Mouse (Mus musculus): ENCODE results near the gene Timm50. TPM values are rescaled to one million over a fixed set of nuclear protein-coding genes. Genes with fewer than 3 reads are reported as not detected.

The Timm50 gene
- polyA plus RNA-seq, 1 experiment from 2014 or later = 205 TPM

DNA sequence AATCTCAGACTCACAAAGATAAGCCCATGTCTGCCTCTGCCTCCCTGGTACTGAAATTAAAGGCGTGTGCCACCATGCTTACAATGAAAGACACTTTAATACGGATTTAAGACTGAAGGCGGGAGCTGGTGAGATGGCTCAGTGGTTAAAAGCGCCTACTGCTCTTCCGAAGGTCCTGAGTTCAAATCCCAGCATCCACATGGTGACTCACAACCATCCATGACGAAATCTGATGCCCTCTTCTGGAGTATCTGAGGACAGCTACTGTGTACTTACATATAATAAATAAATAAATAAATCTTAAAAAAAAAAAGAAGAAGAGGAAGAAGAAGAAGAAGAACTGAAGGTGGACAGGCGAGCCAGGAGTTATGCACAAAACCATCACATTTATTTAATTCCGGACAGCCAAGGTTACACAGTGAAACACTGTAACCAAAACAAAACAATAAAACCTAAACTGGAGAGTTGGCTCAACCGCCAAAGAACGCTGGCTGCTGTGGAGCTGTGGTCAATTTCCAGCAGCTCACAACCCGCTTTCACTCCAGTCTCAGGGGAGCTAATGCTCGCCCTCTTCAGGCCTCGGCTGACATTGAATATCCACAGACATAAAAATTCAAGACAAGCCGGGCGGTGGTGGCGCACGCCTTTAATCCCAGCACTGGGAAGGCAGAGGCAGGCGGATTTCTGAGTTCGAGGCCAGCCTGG is 27.5 kb upstream of the Timm50 start:
- H3K9me3 ChIP-seq (ENCODE audit: control insufficient read depth, low read length) = no peaks in the 10 kb centered on the region
- peak overlapping the region; percentile 73 for H3K4me2 ChIP-seq (ENCODE audit: low read depth, severe bottlenecking)
- peak overlapping the region; percentile 98 for H3K4me3 ChIP-seq (ENCODE audit: low read depth, low read length)
- H3K27ac ChIP-seq (replicated peaks; ENCODE audit: low read depth, low read length) = peak overlapping the region; percentile 71; the same call in 1 of the 2 replicates
- DNase-seq (ENCODE audit: low spot score) (no peak), ATAC-seq (ENCODE audit: insufficient number of reproducible peaks, low FRiP score, low TSS enrichment, low read depth) (no peak; the same call in 1 of the 2 replicates)
- no peaks in the 10 kb centered on the region for H3K36me3 ChIP-seq (ENCODE audit: control insufficient read depth, insufficient read depth, low read length)
- peak overlapping the region; percentile 92 for H3K9ac ChIP-seq (ENCODE audit: low read length)
- no peaks in the 10 kb centered on the region for H3K27me3 ChIP-seq (ENCODE audit: control insufficient read depth, insufficient read depth, low read length)
- H3K4me1 ChIP-seq (ENCODE audit: control insufficient read depth, insufficient read depth, low read length) = no peaks in the 10 kb centered on the region; the same call in 1 of the 2 replicates
- 80% methylated on average over 19 of the region's 19 CpGs for WGBS

DNA sequence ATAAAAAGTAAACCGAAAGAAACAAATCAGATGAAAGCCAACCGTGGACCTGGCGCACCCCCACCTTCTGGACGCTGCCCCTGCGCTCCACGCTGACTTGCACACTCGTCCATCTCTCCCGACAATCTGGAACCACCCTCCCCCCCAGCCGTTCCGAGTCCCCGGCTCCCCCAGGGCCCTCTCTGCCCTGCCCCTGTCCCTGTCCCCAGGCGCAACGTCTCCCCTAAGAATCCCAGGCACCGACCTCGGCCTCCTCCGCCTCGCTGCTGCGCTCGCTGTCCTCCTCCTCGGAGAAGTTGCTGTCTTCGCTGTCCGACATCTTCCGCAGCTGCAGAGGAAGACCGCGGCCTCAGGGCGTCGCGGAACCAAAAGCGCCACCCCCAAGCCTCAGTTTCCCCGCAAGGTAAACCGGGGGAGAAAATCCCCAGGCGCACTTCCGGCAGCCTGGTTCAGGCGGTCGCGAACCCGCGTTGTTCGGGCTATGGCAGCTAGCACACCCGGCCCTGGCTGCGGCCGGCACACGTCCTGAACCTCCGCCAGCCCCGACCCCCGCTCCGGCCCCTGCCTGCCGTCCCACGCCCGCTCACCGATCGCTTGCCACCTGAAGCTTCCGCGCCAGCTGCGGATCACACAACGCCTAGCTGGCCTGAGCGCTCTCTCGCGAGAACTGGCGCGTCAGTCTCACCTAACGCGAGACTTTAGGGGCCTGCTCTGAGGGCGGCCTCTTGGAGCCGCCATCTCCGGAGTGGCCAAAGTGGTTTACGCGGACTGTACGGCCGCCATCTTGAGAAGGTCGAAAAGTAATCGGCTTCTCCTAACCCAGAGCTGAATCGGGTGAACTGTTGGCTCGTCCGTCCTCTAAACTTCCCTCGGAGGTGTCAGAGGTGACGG is 26.5 kb upstream of the Timm50 start, which contains the start of gene Supt5:
Supt5 (minus strand) TSS at position 639 of the 891 bp plus-strand sequence.
- peak within 1 kb of the TSS; percentile 98 for H3K4me3 ChIP-seq (ENCODE audit: low read depth, low read length)
- H3K9ac ChIP-seq (ENCODE audit: low read length) = peak within 1 kb of the TSS; percentile 92
- H3K4me1 ChIP-seq (ENCODE audit: control insufficient read depth, insufficient read depth, low read length) = no peaks in the 10 kb centered on the region; the same call in 1 of the 2 replicates
- ATAC-seq (ENCODE audit: insufficient number of reproducible peaks, low FRiP score, low TSS enrichment, low read depth) = peak; percentile 95
- whole genome bisulfite sequencing = under 1% methylated on average over 77 of the region's 77 CpGs
- peak; percentile 99 for DNase-seq (ENCODE audit: low spot score)
- no peaks in the 10 kb centered on the region for H3K9me3 ChIP-seq (ENCODE audit: control insufficient read depth, low read length)
- H3K27ac ChIP-seq (replicated peaks; ENCODE audit: low read depth, low read length) = peak within 1 kb of the TSS; percentile 77
- no peaks in the 10 kb centered on the region for H3K36me3 ChIP-seq (ENCODE audit: control insufficient read depth, insufficient read depth, low read length)
- peak within 1 kb of the TSS; percentile 73 for H3K4me2 ChIP-seq (ENCODE audit: low read depth, severe bottlenecking)
- H3K27me3 ChIP-seq (ENCODE audit: control insufficient read depth, insufficient read depth, low read length) = no peaks in the 10 kb centered on the region

DNA sequence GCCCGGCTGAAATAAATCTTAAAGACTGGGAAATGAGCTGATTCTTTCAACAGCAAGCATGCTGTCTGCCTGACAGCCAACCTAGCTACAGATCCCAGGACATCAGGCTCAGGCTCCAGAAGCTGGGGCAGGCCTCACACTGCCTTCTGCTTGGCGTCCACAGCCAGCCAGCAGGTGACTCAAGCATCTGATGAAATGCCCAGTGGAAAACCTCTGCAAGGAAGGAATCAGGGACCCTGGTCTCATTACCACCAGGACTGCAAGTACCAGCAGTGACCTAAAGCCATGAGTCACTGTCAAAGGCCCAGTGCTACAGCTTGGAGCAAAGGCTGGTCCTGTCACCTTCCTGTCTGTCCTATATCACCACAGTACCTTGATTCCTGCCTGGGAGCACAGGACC is 23.6 kb upstream of the Timm50 start:
- WGBS = 86% methylated on average over 2 of the region's 2 CpGs
- Histone ChIP-seq H3K36me3 (ENCODE audit: control insufficient read depth, insufficient read depth, low read length) (peaks cover 4% of the 10 kb centered on the region), H3K27me3 (ENCODE audit: control insufficient read depth, insufficient read depth, low read length) (no peaks in the 10 kb centered on the region), H3K9ac (ENCODE audit: low read length) (no peak overlapping the region), H3K9me3 (ENCODE audit: control insufficient read depth, low read length) (no peaks in the 10 kb centered on the region), H3K4me1 (ENCODE audit: control insufficient read depth, insufficient read depth, low read length) (no peaks in the 10 kb centered on the region), H3K4me3 (ENCODE audit: low read depth, low read length) (no peak overlapping the region), H3K27ac (replicated peaks; ENCODE audit: low read depth, low read length) (no peak overlapping the region), H3K4me2 (ENCODE audit: low read depth, severe bottlenecking) (no peak overlapping the region)
- ATAC-seq (ENCODE audit: insufficient number of reproducible peaks, low FRiP score, low TSS enrichment, low read depth) (no peak), DNase-seq (ENCODE audit: low spot score) (no peak)

DNA sequence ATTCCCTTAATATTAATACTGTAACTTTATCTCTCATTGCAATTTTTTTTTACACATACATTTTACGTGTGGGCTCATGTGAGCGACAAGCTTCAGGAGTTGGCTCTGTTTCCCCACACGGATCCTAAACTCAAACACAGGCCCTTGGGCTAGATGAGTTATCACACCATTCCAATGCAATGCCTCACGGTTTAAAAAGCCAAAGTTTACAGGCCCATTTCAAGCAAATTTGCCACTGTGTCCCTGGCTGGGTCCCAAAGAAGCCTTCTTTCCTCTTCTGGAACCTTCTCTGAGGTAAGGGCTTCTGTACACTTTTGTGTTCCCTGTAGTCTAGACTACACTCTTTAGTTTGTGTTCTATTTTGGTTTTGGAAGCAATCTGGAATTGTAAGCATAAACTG is 22.7 kb upstream of the Timm50 start:
- Histone ChIP-seq H3K36me3 (ENCODE audit: control insufficient read depth, insufficient read depth, low read length) (peaks cover 7% of the 10 kb centered on the region), H3K4me3 (ENCODE audit: low read depth, low read length) (no peak overlapping the region), H3K4me2 (ENCODE audit: low read depth, severe bottlenecking) (no peak overlapping the region), H3K27ac (replicated peaks; ENCODE audit: low read depth, low read length) (no peak overlapping the region), H3K9ac (ENCODE audit: low read length) (no peak overlapping the region), H3K27me3 (ENCODE audit: control insufficient read depth, insufficient read depth, low read length) (no peaks in the 10 kb centered on the region), H3K4me1 (ENCODE audit: control insufficient read depth, insufficient read depth, low read length) (no peaks in the 10 kb centered on the region), H3K9me3 (ENCODE audit: control insufficient read depth, low read length) (no peaks in the 10 kb centered on the region)
- no peak for ATAC-seq (ENCODE audit: insufficient number of reproducible peaks, low FRiP score, low TSS enrichment, low read depth)
- DNase-seq (ENCODE audit: low spot score) = no peak
- WGBS = 95% methylated on average over 4 of the region's 4 CpGs

DNA sequence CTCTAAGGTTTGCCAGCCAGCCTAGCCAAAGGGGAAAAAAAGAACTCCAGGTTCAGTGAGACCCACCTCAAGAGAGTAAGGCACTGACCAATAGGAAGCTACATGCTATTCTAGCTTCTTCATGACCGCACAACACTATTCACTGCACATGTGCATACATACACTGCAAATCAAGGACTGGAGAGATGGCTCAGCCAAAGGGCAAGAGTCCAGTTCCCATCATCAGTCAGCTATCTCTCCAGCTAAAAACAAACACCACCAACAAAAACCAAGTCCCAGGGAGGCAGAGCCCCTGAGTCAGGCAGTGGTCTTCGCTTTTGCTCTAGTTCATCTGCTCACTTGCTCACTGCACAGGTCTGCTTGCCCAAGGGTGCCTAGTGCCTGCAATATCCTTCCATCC is 16.4 kb upstream of the Timm50 start:
- no peaks in the 10 kb centered on the region for H3K27me3 ChIP-seq (ENCODE audit: control insufficient read depth, insufficient read depth, low read length)
- WGBS = 93% methylated on average over 2 of the region's 2 CpGs
- H3K4me1 ChIP-seq (ENCODE audit: control insufficient read depth, insufficient read depth, low read length) = no peaks in the 10 kb centered on the region
- no peak for ATAC-seq (ENCODE audit: insufficient number of reproducible peaks, low FRiP score, low TSS enrichment, low read depth)
- H3K36me3 ChIP-seq (ENCODE audit: control insufficient read depth, insufficient read depth, low read length) = peaks cover 30% of the 10 kb centered on the region
- DNase-seq (ENCODE audit: low spot score) = no peak
- H3K9me3 ChIP-seq (ENCODE audit: control insufficient read depth, low read length) = no peaks in the 10 kb centered on the region
- no peak overlapping the region for H3K4me2 ChIP-seq (ENCODE audit: low read depth, severe bottlenecking)
- no peak overlapping the region for H3K4me3 ChIP-seq (ENCODE audit: low read depth, low read length)
- no peak overlapping the region for H3K9ac ChIP-seq (ENCODE audit: low read length)
- H3K27ac ChIP-seq (replicated peaks; ENCODE audit: low read depth, low read length) = no peak overlapping the region

DNA sequence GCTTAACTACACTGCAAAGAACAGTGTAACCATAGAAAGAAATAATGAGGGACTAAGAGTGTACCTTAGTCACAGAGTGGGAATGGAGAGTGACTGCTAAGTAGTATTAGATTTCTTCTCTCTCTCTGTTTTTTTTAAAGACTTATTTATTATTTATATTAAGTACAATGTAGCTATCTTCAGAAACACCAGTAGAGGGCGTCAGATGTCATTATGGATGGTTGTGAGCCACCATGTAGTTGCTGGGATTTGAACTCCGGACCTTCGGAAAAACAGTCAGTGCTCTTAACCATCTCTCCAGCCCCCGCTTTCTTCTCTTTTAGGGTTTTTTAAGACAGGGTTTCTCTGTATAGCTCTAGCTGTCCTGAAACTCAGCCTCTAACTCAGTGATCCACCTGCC is 14.6 kb upstream of the Timm50 start:
- Histone ChIP-seq H3K4me3 (ENCODE audit: low read depth, low read length) (no peak overlapping the region), H3K36me3 (ENCODE audit: control insufficient read depth, insufficient read depth, low read length) (peaks cover 44% of the 10 kb centered on the region), H3K27me3 (ENCODE audit: control insufficient read depth, insufficient read depth, low read length) (no peaks in the 10 kb centered on the region), H3K9ac (ENCODE audit: low read length) (no peak overlapping the region), H3K27ac (replicated peaks; ENCODE audit: low read depth, low read length) (no peak overlapping the region), H3K4me1 (ENCODE audit: control insufficient read depth, insufficient read depth, low read length) (no peaks in the 10 kb centered on the region), H3K9me3 (ENCODE audit: control insufficient read depth, low read length) (no peaks in the 10 kb centered on the region), H3K4me2 (ENCODE audit: low read depth, severe bottlenecking) (no peak overlapping the region)
- WGBS = 82% methylated on average over 4 of the region's 4 CpGs
- DNase-seq (ENCODE audit: low spot score) (no peak), ATAC-seq (ENCODE audit: insufficient number of reproducible peaks, low FRiP score, low TSS enrichment, low read depth) (no peak)

DNA sequence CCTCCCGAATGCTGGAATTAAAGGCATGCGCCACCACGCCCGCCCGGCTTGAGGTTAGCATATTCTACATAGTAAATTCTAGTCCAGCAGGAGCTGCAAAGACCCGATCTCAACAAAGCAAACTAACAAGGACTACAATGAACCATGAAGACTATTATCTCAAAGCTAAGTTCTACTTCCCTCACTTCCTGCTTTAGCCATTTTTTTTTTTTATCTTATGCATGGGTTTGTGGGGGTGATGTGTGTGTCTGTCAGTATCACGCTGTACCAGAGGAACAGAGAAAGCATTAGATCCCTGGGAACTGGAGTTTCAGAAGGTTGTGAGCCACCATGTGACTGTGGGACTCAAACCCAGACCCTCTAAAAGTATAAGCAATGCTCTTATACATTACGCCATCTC is 13.4 kb upstream of the Timm50 start:
- Histone ChIP-seq H3K27ac (replicated peaks; ENCODE audit: low read depth, low read length) (no peak overlapping the region), H3K27me3 (ENCODE audit: control insufficient read depth, insufficient read depth, low read length) (no peaks in the 10 kb centered on the region), H3K36me3 (ENCODE audit: control insufficient read depth, insufficient read depth, low read length) (peaks cover 48% of the 10 kb centered on the region), H3K4me3 (ENCODE audit: low read depth, low read length) (no peak overlapping the region), H3K4me1 (ENCODE audit: control insufficient read depth, insufficient read depth, low read length) (no peaks in the 10 kb centered on the region), H3K9ac (ENCODE audit: low read length) (no peak overlapping the region), H3K9me3 (ENCODE audit: control insufficient read depth, low read length) (no peaks in the 10 kb centered on the region), H3K4me2 (ENCODE audit: low read depth, severe bottlenecking) (no peak overlapping the region)
- ATAC-seq (ENCODE audit: insufficient number of reproducible peaks, low FRiP score, low TSS enrichment, low read depth) (no peak), DNase-seq (ENCODE audit: low spot score) (no peak)
- 96% methylated on average over 8 of the region's 8 CpGs for WGBS

DNA sequence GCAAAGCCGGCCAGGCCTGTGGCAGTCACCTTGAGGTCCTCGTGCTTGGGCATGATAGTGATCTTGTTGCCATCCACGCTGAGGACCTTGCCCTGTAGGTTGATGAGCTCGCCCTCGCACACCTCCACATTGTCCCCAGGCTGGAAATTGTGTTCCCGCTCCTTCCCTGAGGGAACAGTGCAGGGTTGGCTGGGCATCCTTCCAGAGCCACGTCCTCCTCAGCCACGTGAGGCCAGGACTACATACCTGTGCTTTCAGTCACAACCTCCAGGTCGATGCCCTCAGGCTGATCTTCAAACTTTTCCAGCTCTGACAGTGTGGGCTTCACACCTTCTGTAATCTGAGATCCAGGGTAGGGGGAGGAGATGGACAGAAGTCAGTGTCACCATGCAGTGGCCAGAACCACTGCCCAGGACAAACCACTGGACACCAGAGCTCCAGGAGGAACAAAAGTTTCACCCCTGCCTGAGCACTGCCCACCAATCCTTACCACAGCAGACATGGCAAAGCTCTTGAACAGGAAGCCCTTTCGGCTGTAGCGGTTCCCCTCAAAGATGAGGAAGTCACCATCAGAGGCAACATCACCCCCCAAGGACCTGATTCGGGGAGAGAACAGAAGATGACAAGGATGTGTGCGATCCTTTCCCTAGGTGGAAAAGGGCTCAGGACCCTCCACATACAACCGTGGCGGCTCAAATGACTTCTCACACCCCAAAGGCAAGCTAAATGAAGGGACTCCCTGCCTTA is 10.3 kb upstream of the Timm50 start:
- H3K27ac ChIP-seq (replicated peaks; ENCODE audit: low read depth, low read length) = no peak overlapping the region
- ATAC-seq (ENCODE audit: insufficient number of reproducible peaks, low FRiP score, low TSS enrichment, low read depth) (no peak), DNase-seq (ENCODE audit: low spot score) (no peak)
- H3K36me3 ChIP-seq (ENCODE audit: control insufficient read depth, insufficient read depth, low read length) = peaks cover 64% of the 10 kb centered on the region
- no peak overlapping the region for H3K4me2 ChIP-seq (ENCODE audit: low read depth, severe bottlenecking)
- no peaks in the 10 kb centered on the region for H3K27me3 ChIP-seq (ENCODE audit: control insufficient read depth, insufficient read depth, low read length)
- no peaks in the 10 kb centered on the region for H3K4me1 ChIP-seq (ENCODE audit: control insufficient read depth, insufficient read depth, low read length)
- H3K9me3 ChIP-seq (ENCODE audit: control insufficient read depth, low read length) = no peaks in the 10 kb centered on the region
- H3K9ac ChIP-seq (ENCODE audit: low read length) = no peak overlapping the region
- 92% methylated on average over 15 of the region's 15 CpGs for WGBS
- no peak overlapping the region for H3K4me3 ChIP-seq (ENCODE audit: low read depth, low read length)

Data from limb, embryonic 11.5 days (tissue).